Mouse (Mus musculus): ENCODE data around the gene Ctsh.

Gene Ctsh

GRCm38 (mm10) chr9:90089339-90090104 lies 35.6 kb downstream of the Ctsh start:
- in situ Hi-C loops (cut with MboI; ENCODE audit: low pct_unique_long_range_greater_than_20kb in 1 of 2, low sequenced_read_pairs in 2 of 2, unreplicated experiment in 1 of 2), result no loop called here

GRCm38 (mm10) chr9:90098934-90099333 lies 45.0 kb downstream of the Ctsh start:
- in situ Hi-C loops (cut with MboI; ENCODE audit: low pct_unique_long_range_greater_than_20kb in 1 of 2, low sequenced_read_pairs in 2 of 2, unreplicated experiment in 1 of 2), result no loop called here

GRCm38 (mm10) chr9:90100760-90101159 lies 46.8 kb downstream of the Ctsh start:
- in situ Hi-C loops (cut with MboI; ENCODE audit: low pct_unique_long_range_greater_than_20kb in 1 of 2, low sequenced_read_pairs in 2 of 2, unreplicated experiment in 1 of 2), result no loop called here

GRCm38 (mm10) chr9:90105462-90105861 lies 51.5 kb downstream of the Ctsh start:
- in situ Hi-C loops (cut with MboI; ENCODE audit: low pct_unique_long_range_greater_than_20kb in 1 of 2, low sequenced_read_pairs in 2 of 2, unreplicated experiment in 1 of 2), result no loop called here

GRCm38 (mm10) chr9:90106915-90107314 lies 53.0 kb downstream of the Ctsh start:
- in situ Hi-C loops (cut with MboI; ENCODE audit: low pct_unique_long_range_greater_than_20kb in 1 of 2, low sequenced_read_pairs in 2 of 2, unreplicated experiment in 1 of 2), result no loop called here

GRCm38 (mm10) chr9:90108272-90108671 lies 54.3 kb downstream of the Ctsh start:
- in situ Hi-C loops (cut with MboI; ENCODE audit: low pct_unique_long_range_greater_than_20kb in 1 of 2, low sequenced_read_pairs in 2 of 2, unreplicated experiment in 1 of 2), result no loop called here

- in situ Hi-C loops (cut with MboI; ENCODE audit: low pct_unique_long_range_greater_than_20kb in 1 of 2, low sequenced_read_pairs in 2 of 2, unreplicated experiment in 1 of 2), result no loop called here
Observed at GRCm38 (mm10) chr9:90109386-90109785, 55.4 kb downstream of the Ctsh start.

- in situ Hi-C loops (cut with MboI; ENCODE audit: low pct_unique_long_range_greater_than_20kb in 1 of 2, low sequenced_read_pairs in 2 of 2, unreplicated experiment in 1 of 2), result no loop called here
Observed at GRCm38 (mm10) chr9:90113151-90113550, 59.2 kb downstream of the Ctsh start.

- in situ Hi-C loops (cut with MboI; ENCODE audit: low pct_unique_long_range_greater_than_20kb in 1 of 2, low sequenced_read_pairs in 2 of 2, unreplicated experiment in 1 of 2), result no loop called here
Observed at GRCm38 (mm10) chr9:90113651-90114566, 60.0 kb downstream of the Ctsh start.

- in situ Hi-C loops (cut with MboI; ENCODE audit: low pct_unique_long_range_greater_than_20kb in 1 of 2, low sequenced_read_pairs in 2 of 2, unreplicated experiment in 1 of 2), result no loop called here
Observed at GRCm38 (mm10) chr9:90114567-90115307, 60.8 kb downstream of the Ctsh start, which contains the start of gene Morf4l1. Morf4l1 (minus strand) TSS chr9:90114774.

GRCm38 (mm10) chr9:90115308-90115700 lies 61.4 kb downstream of the Ctsh start:
- in situ Hi-C loops (cut with MboI; ENCODE audit: low pct_unique_long_range_greater_than_20kb in 1 of 2, low sequenced_read_pairs in 2 of 2, unreplicated experiment in 1 of 2), result no loop called here

GRCm38 (mm10) chr9:90117234-90117633 lies 63.3 kb downstream of the Ctsh start:
- in situ Hi-C loops (cut with MboI; ENCODE audit: low pct_unique_long_range_greater_than_20kb in 1 of 2, low sequenced_read_pairs in 2 of 2, unreplicated experiment in 1 of 2), result no loop called here

GRCm38 (mm10) chr9:90122246-90122740 lies 68.3 kb downstream of the Ctsh start:
- in situ Hi-C loops (cut with MboI; ENCODE audit: low pct_unique_long_range_greater_than_20kb in 1 of 2, low sequenced_read_pairs in 2 of 2, unreplicated experiment in 1 of 2), result no loop called here

GRCm38 (mm10) chr9:90124156-90124872 lies 70.4 kb downstream of the Ctsh start:
- in situ Hi-C loops (cut with MboI; ENCODE audit: low pct_unique_long_range_greater_than_20kb in 1 of 2, low sequenced_read_pairs in 2 of 2, unreplicated experiment in 1 of 2), result no loop called here

GRCm38 (mm10) chr9:90124873-90125245 lies 70.9 kb downstream of the Ctsh start:
- in situ Hi-C loops (cut with MboI; ENCODE audit: low pct_unique_long_range_greater_than_20kb in 1 of 2, low sequenced_read_pairs in 2 of 2, unreplicated experiment in 1 of 2), result no loop called here

Measured in mouse embryonic stem cell (cell line).